Mouse (Mus musculus): ENCODE data around the gene Hmg20b.

DNA sequence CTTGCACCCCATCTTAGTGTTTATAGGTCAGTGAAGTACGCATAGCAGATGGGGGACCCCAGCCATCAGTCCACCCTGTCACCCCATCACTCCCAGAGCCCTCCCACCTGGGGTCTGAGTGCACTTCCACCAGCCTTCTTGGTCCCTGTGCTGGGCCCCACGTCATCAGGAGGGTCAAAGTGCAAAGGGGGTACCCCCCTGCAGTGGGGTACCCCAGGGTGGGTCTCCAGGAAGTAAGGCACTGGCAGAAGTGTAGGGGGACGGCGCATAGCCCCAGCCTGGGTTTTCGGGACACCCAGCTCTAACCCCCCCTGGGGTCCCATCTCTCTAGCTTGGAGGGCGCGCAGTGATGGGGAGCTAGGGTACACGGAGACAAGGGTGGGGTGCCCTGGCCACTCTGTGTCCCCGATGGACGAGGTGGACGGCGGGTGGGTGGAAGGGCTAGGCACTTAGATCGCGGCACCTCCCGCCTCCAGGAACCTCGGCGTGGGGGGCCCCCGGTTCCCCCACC is 49.6 kb upstream of the Hmg20b start:
- no peak for TF ChIP-seq CTCF (IDR thresholded peaks at IDR 0.05)
- TF ChIP-seq EP300 (IDR thresholded peaks at IDR 0.05), result no peak

Data from lung, postnatal 0 days (tissue).